Mouse (Mus musculus) liver, embryonic 16.5 days (tissue): ENCODE data around the gene Ctnna3. TPM values are rescaled to one million over a fixed set of nuclear protein-coding genes. Genes with fewer than 3 reads are reported as not detected.
A peak's percentile ranks its signal among the peaks of the same experiment; 100 is the strongest.
"Not testable (repeated sequence)": the region's sequence is repeated elsewhere in the genome, so short reads cannot be mapped to it uniquely, and the experiment has no call there.

Experiments used
- ATAC-seq: fragments of 200-750 bp; cut with Nextera tagmentation; 2 replicates; pipeline ENCODE4 v1.8.0; 2017; ENCODE audit warnings: low read depth, mild to moderate bottlenecking, moderate number of reproducible peaks, moderate library complexity
- H3K27ac ChIP-seq: fragments of 300-500 bp; sonication (generic); 2 replicates; pipeline ENCODE4 v1.5.1; 2014; ENCODE audit warnings: mild to moderate bottlenecking, low read length
- H3K27me3 ChIP-seq: fragments of 300-500 bp; sonication (generic); 2 replicates; pipeline ENCODE4 v1.6.1; 2014; ENCODE audit warnings: low read depth, low read length, mixed read lengths; ENCODE audit not compliant: control insufficient read depth, insufficient read depth
- H3K36me3 ChIP-seq: fragments of 300-500 bp; sonication (generic); 2 replicates; pipeline ENCODE4 v1.6.1; 2014; ENCODE audit warnings: mild to moderate bottlenecking; ENCODE audit not compliant: control insufficient read depth, insufficient read depth
- H3K4me1 ChIP-seq: fragments of 300-500 bp; sonication (generic); 2 replicates; pipeline ENCODE4 v1.6.1; 2014; ENCODE audit warnings: low read depth, low read length, mixed read lengths; ENCODE audit not compliant: control insufficient read depth
- H3K4me2 ChIP-seq: fragments of 300-500 bp; sonication (generic); 2 replicates; pipeline ENCODE4 v1.6.1; 2014; ENCODE audit warnings: low read depth, low read length, mixed read lengths
- H3K4me3 ChIP-seq: fragments of 300-500 bp; sonication (generic); 2 replicates; pipeline ENCODE4 v1.5.1; 2014; ENCODE audit warnings: low read depth, mild to moderate bottlenecking, low read length
- H3K9ac ChIP-seq: fragments of 300-500 bp; sonication (generic); 2 replicates; pipeline ENCODE4 v1.6.1; 2014; ENCODE audit warnings: low read depth, low read length
- H3K9me3 ChIP-seq: fragments of 300-500 bp; sonication (generic); replicated peaks from 2 replicates; pipeline ENCODE4 v1.6.1; 2016; ENCODE audit warnings: low read length; ENCODE audit not compliant: control insufficient read depth
- WGBS: fragments of 180-500 bp; shearing (Covaris S2); extraction: QIAGEN DNeasy Blood & Tissue Kit; methylation state at CpG from one replicate; pipeline ENCODE4 v1.1.7; 2014; ENCODE audit not compliant: insufficient replicate concordance; 5-methylcytosine and 5-hydroxymethylcytosine counted together
- polyA plus RNA-seq: library from polyadenylated mRNA; unstranded; fragments of >200 nt; fragmentation: Nextera tagmentation; extraction: Ambion mirVana; gene quantifications from 2 replicates; pipeline ENCODE4 v1.2.1, GENCODE M21; 2015

Gene Ctnna3
- polyA plus RNA-seq, 1 experiment from 2014 or later: 0.11 TPM

DNA sequence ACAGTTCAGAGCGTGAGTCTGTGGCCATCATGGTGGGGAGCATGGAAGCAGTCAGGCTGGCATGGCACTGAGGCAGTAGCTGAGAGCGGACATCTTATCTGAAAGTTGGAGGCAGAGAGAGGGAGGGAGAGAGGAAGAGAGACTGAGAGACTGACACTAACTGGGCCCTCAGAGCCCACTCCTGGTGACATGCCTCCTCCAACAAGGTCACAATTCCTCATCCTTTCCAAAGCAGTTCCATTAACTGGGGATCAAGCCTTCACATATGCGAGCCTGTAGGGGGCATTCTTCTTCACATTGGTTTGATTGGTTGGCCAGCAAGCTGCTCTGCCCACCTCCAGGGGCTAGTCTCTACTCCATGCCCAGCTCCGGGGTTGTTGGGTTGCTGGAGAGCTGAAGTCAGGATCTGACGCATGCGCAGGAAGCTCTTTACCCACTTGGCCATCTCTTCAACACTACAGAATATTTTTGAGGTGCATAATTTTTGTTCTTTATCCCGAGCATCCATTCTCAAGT is 1.4 kb downstream of the Ctnna3 start:
- 82% methylated on average over 7 of the region's 7 CpGs for WGBS
- Histone ChIP-seq H3K27me3 (no peaks in the 10 kb centered on the region), H3K4me1 (peaks cover 10% of the 10 kb centered on the region), H3K9me3 (no peaks in the 10 kb centered on the region), H3K4me3 (no peak overlapping the region), H3K4me2 (no peak overlapping the region), H3K36me3 (no peaks in the 10 kb centered on the region), H3K27ac (no peak overlapping the region), H3K9ac (no peak overlapping the region)
- ATAC-seq: no peak

- ATAC-seq: no peak
- Histone ChIP-seq H3K27me3 (no peaks in the 10 kb centered on the region), H3K9ac (no peak overlapping the region), H3K4me3 (no peak overlapping the region), H3K4me1 (peaks cover 10% of the 10 kb centered on the region), H3K27ac (no peak overlapping the region), H3K36me3 (no peaks in the 10 kb centered on the region), H3K4me2 (no peak overlapping the region), H3K9me3 (no peaks in the 10 kb centered on the region)
- 78% methylated on average over 8 of the region's 8 CpGs for WGBS
Measured at GRCm38 (mm10) chr10:63432099-63432498, 2.2 kb downstream of the Ctnna3 start.

- no peak overlapping the region for H3K4me2 ChIP-seq
- H3K27ac ChIP-seq: no peak overlapping the region
- no peak overlapping the region for H3K4me3 ChIP-seq
- no peaks in the 10 kb centered on the region for H3K27me3 ChIP-seq
- H3K9ac ChIP-seq: no peak overlapping the region
- no peaks in the 10 kb centered on the region for H3K36me3 ChIP-seq
- 19% methylated on average over 2 of the region's 2 CpGs for WGBS
- H3K9me3 ChIP-seq: no peaks in the 10 kb centered on the region
- ATAC-seq: no peak
- H3K4me1 ChIP-seq: peaks cover 10% of the 10 kb centered on the region
Measured at GRCm38 (mm10) chr10:63432887-63433286, 3.0 kb downstream of the Ctnna3 start.

DNA sequence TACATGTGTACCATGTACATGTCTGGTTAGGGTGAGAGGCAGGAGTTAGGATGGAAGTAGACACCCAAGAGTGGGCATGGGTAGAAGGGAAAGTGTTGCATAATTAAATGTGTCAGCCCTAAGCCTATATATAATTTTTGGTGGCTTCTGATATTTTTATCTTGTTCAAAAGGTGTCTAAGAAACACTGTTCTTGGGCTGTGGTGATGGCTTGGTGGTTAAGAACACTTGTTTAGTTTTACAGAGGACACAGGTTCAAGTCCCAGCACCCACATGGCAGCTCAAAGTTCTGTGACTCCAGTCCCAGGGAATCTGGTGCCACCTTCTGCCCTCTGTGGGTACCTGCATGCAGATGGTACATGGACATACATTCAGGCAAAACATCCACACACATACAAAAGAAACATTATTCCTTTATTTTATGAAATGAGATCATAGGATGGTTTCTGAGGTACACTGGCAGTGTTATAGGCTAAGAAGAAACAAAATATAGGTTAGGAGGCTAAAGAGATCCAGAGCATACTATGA is 8.9 kb downstream of the Ctnna3 start:
- Histone ChIP-seq H3K9me3 (no peaks in the 10 kb centered on the region), H3K4me1 (no peaks in the 10 kb centered on the region), H3K9ac (no peak overlapping the region), H3K27ac (no peak overlapping the region), H3K36me3 (no peaks in the 10 kb centered on the region), H3K27me3 (no peaks in the 10 kb centered on the region), H3K4me2 (no peak overlapping the region), H3K4me3 (no peak overlapping the region)
- no peak for ATAC-seq

DNA sequence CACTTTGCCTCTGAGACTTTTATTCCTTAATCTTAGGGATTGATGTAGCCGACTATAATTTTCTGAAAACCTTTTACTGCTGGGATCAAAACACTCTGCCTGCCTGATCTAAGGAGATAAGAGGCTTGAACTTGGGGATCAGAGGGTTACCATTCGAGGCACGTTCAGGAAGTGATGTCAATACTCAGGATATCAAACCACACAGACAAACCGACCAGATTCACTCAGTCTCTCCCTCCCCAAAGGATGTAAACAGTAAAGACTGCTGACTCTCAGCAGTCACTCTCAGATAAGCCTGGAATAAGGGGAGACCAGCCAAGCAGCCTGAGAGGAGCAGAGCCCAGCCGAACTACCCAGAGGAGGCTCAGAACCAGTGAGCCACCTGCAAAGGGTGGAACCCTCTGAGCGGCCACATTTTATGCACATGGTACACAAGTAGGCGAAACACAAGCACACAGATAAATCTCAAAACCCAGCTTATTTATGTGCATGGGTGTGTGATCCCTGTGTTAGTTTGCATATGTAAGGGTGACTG is 9.9 kb downstream of the Ctnna3 start:
- H3K9me3 ChIP-seq: no peaks in the 10 kb centered on the region
- 36% methylated on average over 7 of the region's 7 CpGs for WGBS
- no peaks in the 10 kb centered on the region for H3K27me3 ChIP-seq
- peak; percentile 37; the same call in 1 of the 2 replicates for ATAC-seq
- H3K4me3 ChIP-seq: no peak overlapping the region
- H3K4me2 ChIP-seq: no peak overlapping the region
- H3K36me3 ChIP-seq: no peaks in the 10 kb centered on the region
- H3K9ac ChIP-seq: no peak overlapping the region
- no peak overlapping the region for H3K27ac ChIP-seq
- no peaks in the 10 kb centered on the region for H3K4me1 ChIP-seq

- not testable (repeated sequence) for H3K9ac ChIP-seq, H3K9me3 ChIP-seq, H3K4me1 ChIP-seq, H3K36me3 ChIP-seq, H3K4me3 ChIP-seq, H3K27me3 ChIP-seq, H3K4me2 ChIP-seq
- H3K27ac ChIP-seq: peak overlapping the region; percentile 40; the same call in 1 of the 2 replicates
- WGBS: 50% methylated on average over 13 of the region's 13 CpGs
- ATAC-seq: peak; percentile 89
Measured at GRCm38 (mm10) chr10:63444602-63445387, 14.9 kb downstream of the Ctnna3 start.

- no peak for ATAC-seq
- Histone ChIP-seq H3K9ac (no peak overlapping the region), H3K4me1 (no peaks in the 10 kb centered on the region), H3K27ac (no peak overlapping the region), H3K4me3 (no peak overlapping the region), H3K27me3 (no peaks in the 10 kb centered on the region), H3K4me2 (no peak overlapping the region), H3K9me3 (no peaks in the 10 kb centered on the region), H3K36me3 (no peaks in the 10 kb centered on the region)
- WGBS: 54% methylated on average over 4 of the region's 4 CpGs
Measured at GRCm38 (mm10) chr10:63453926-63454325, 24.0 kb downstream of the Ctnna3 start.

DNA sequence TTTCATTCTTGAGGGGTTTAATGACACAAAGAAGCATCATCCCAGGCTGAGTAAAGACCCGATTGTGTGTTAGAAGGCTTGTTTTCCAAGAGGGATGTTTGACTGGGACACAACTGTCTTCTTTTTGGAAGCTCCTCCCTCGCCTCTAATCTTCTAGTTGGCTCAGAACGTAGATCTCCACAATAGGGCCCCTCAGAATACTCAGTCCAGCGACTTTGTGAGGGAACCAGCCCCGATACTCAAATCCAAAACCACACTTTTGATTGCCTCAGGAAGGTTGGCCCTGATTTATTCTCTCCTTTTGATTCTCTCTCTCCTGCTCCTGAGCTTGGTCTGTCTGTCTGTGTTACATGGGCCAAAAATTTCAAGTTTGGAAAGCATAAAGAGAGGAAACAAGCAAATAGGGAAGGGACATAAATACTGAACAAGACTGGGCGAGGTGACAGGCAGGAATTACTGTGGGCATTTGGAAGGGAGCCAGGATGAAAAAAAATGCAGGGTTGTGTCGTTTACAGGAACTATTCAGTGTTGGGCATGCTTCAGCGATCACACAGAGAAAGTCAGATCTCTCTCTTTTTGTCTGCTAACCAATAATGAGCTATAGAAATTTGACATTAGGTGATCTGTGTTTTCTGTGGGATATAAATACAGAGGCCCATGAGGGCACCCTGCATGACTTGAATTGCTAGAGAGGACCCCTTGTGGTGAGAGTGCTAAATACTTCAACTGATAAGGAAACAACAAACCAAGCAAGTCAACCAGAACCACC is 25.4 kb downstream of the Ctnna3 start:
- Histone ChIP-seq H3K4me3 (no peak overlapping the region), H3K9me3 (no peaks in the 10 kb centered on the region), H3K4me1 (no peaks in the 10 kb centered on the region), H3K27ac (no peak overlapping the region), H3K36me3 (no peaks in the 10 kb centered on the region), H3K27me3 (no peaks in the 10 kb centered on the region), H3K4me2 (no peak overlapping the region), H3K9ac (no peak overlapping the region)
- whole genome bisulfite sequencing: 39% methylated on average over 8 of the region's 8 CpGs
- no peak for ATAC-seq
